11 mouse cellular contexts compared by ENCODE assay signal in the genomic region with DNA sequence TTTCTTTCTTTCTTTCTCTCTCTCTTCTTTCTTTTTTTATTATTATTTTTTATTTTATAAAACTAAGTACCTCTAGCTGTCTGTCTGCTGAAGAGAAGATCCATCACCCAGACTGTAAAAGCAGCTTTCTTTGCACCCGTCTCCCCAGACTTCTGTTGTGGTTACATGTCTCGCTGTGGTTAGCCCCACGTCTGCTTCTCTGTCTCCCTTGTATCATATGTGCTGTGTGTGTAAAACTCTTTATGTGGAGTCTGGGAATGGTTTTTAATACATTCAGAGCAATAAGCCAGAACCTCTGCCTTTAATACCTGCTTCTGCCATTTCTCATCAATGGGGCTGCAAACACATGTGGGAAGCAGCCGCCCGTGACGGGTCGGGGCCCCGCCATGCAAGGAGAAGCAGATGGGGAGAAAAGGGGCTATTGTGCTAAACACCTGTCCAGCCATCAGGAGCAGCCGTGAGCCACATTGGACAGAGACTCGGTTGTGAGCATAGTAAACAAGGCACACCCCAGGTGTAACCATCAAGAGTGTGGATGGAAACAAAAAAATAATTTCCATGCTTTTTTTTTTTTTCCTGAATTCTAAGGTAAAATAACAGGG.
A peak's percentile ranks its signal among the peaks of the same experiment; 100 is the strongest.
DNase-seq lines count a peak whose midpoint lies in the region; ATAC-seq lines count a peak whose summit lies in the region.
"Had no signal": no experiment of that assay in that cellular context is flagged by ENCODE, and none has a peak within 500 bp of the region (broad histone marks: within the 10 kb centered on the region; RNA-seq: fewer than 3 reads in every experiment).

No protein-coding gene starts in this region.

- H3K27ac ChIP-seq in midbrain, embryonic 14.5 days (replicated peaks; ENCODE audit: low read depth, low read length), result 0 out of 2 replicates have a peak overlapping the region, but pooled peaks have one; percentile 26
- no peak overlapping the region for H3K27ac ChIP-seq in midbrain, embryonic 10.5 days (replicated peaks)
- H3K27ac ChIP-seq in limb, embryonic 11.5 days (replicated peaks; ENCODE audit: low read depth, low read length), result 0 out of 2 replicates have a peak overlapping the region, but pooled peaks have one; percentile 3

- no peaks in the 10 kb centered on the region for H3K4me1 ChIP-seq in midbrain, embryonic 14.5 days (ENCODE audit: control insufficient read depth, insufficient read depth, low read length)
- H3K4me1 ChIP-seq in midbrain, embryonic 10.5 days, result peaks cover 15% of the 10 kb centered on the region; the same call in 1 of the 2 replicates
- H3K4me1 ChIP-seq in limb, embryonic 11.5 days (ENCODE audit: control insufficient read depth, insufficient read depth, low read length), result peaks cover 25% of the 10 kb centered on the region

- WGBS in midbrain, embryonic 14.5 days, result 54% methylated on average over 10 of the region's 10 CpGs
- WGBS in midbrain, embryonic 10.5 days, result 81% methylated on average over 10 of the region's 10 CpGs
- WGBS in limb, embryonic 11.5 days, result 26% methylated on average over 10 of the region's 10 CpGs

- ATAC-seq in midbrain, embryonic 14.5 days (ENCODE audit: low FRiP score, low TSS enrichment), result no peak
- peak; percentile 41; the same call in 1 of the 2 replicates for ATAC-seq in common myeloid progenitor, adult 5-6 weeks (replicated peaks; ENCODE audit: low read depth, poor library complexity, severe bottlenecking)
- peak; percentile 70 for ATAC-seq in limb, embryonic 11.5 days (ENCODE audit: insufficient number of reproducible peaks, low FRiP score, low TSS enrichment, low read depth)
- ATAC-seq: Patski had no signal

- H3K4me3 ChIP-seq in midbrain, embryonic 14.5 days (replicated peaks; ENCODE audit: low read depth, low read length), result no peak overlapping the region
- H3K4me3 ChIP-seq in midbrain, embryonic 10.5 days, result no peak overlapping the region
- no peak overlapping the region for H3K4me3 ChIP-seq in limb, embryonic 11.5 days (ENCODE audit: low read depth, low read length)

- peak; percentile 17 for DNase-seq in midbrain, embryonic 14.5 days
- DNase-seq in midbrain, embryonic 10.5 days (ENCODE audit: low spot score), result no peak
- peak; percentile 80 for DNase-seq in limb, embryonic 11.5 days (ENCODE audit: low spot score)
- peak; percentile 41 for DNase-seq in thymus, postnatal 14 days
- DNase-seq in lung, adult 18-20 months, result no peak
- no peak for DNase-seq in adrenal gland, adult (ENCODE audit: inconsistent age in 2 of 2, low spot score in 1 of 2)
- DNase-seq in liver, result no peak
- DNase-seq: kidney, adult 2 months; lung, postnatal 14 days had no signal

- H3K27me3 ChIP-seq in midbrain, embryonic 14.5 days (ENCODE audit: control insufficient read depth, insufficient read depth, low read length), result no peaks in the 10 kb centered on the region
- H3K27me3 ChIP-seq in midbrain, embryonic 10.5 days (ENCODE audit: low read depth, poor library complexity, severe bottlenecking), result no peaks in the 10 kb centered on the region
- H3K27me3 ChIP-seq in limb, embryonic 11.5 days (ENCODE audit: control insufficient read depth, insufficient read depth, low read length), result no peaks in the 10 kb centered on the region
- H3K27me3 ChIP-seq: Patski had no signal

- H3K9me3 ChIP-seq in midbrain, embryonic 14.5 days (ENCODE audit: control insufficient read depth, low read length), result no peaks in the 10 kb centered on the region
- H3K9me3 ChIP-seq in midbrain, embryonic 10.5 days (replicated peaks), result no peaks in the 10 kb centered on the region
- H3K9me3 ChIP-seq in limb, embryonic 11.5 days (ENCODE audit: control insufficient read depth, low read length), result no peaks in the 10 kb centered on the region

- no peaks in the 10 kb centered on the region for H3K36me3 ChIP-seq in midbrain, embryonic 14.5 days (ENCODE audit: control insufficient read depth, insufficient read depth, low read length)
- no peaks in the 10 kb centered on the region for H3K36me3 ChIP-seq in midbrain, embryonic 10.5 days
- no peaks in the 10 kb centered on the region for H3K36me3 ChIP-seq in limb, embryonic 11.5 days (ENCODE audit: control insufficient read depth, insufficient read depth, low read length)

- no peak overlapping the region for H3K4me2 ChIP-seq in midbrain, embryonic 14.5 days (ENCODE audit: low read length)
- H3K4me2 ChIP-seq in limb, embryonic 11.5 days (ENCODE audit: low read depth, severe bottlenecking), result no peak overlapping the region

- H3K9ac ChIP-seq in midbrain, embryonic 14.5 days (replicated peaks; ENCODE audit: low read length), result no peak overlapping the region
- H3K9ac ChIP-seq in limb, embryonic 11.5 days (ENCODE audit: low read length), result no peak overlapping the region

Comparison
In these comparisons a context has a peak if more than half of its experiments do, and no peak if none do; other contexts are left out.
1. DNase-seq: peak in midbrain, embryonic 14.5 days (single experiment), limb, embryonic 11.5 days (single experiment) and thymus, postnatal 14 days (single experiment); none in midbrain, embryonic 10.5 days (single experiment), lung, adult 18-20 months (0 of 2), adrenal gland, adult (0 of 2) and liver (single experiment).